Mouse (Mus musculus) liver, postnatal 0 days (tissue): ENCODE results near the gene Cdk9.

ENCODE experiments used
- CTCF ChIP-seq: sonication (generic); IDR thresholded peaks from 2 replicates; pipeline ENCODE4 v1.5.1; 2016; ENCODE audit warnings: antibody characterized with exemption, low read depth
- EP300 ChIP-seq: IDR thresholded peaks from 2 replicates; pipeline ENCODE4 v1.6.1; 2016; ENCODE audit warnings: antibody characterized with exemption, low read depth, mild to moderate bottlenecking

GRCm38 (mm10) chr2:32704021-32704421 lies 8.9 kb downstream of the Cdk9 start, which contains the start of gene Fpgs:
- TF ChIP-seq CTCF (no peak), EP300 (0 out of 2 replicates have a peak, but pooled peaks have one; percentile 43)
